Mouse (Mus musculus): ENCODE measurements at regions not wholly inside any gene's neighbourhood (a gene's known extent, or its start where the extent isn't known, plus 50 kb on each side); places are given as distances from the start of the nearest gene placed in this dataset.

DNA sequence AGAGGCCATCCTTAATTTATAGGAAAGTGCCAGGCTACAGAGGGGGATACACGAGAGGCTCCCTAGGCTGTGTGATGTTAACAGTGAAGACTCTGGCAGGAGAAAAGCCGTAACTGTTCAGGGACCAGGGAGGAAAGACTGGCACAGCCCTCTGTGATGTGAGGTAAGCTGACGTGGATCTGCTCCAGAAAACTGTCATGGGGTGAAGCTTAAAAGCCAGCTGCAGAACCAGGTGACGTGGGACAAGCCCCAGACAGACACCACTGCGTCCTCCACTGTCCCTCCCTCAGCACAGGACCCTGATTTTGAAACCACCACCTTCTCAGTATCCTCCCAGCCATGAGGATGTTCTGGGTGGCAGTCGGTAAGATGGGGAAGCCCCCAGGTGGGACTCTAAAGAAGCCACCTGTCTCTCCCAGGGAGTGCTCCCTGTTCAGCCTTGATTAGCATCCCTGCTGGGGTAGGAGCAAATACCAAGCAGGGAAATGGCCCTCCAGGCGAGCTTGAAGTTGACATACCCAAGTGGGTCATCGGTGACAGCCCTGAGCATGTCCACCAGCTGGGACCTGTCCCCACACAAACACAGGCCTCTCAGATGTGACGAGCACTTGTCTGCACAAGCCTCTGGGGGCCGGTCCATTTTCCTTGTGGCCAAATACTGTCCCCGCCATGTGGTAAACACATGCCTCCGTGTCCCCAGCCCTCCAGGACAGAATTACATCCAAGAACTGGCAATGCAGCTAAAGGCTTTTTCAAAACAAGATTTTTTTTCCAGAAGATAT lies 104.7 kb upstream of the Ptpn1 start:
- dilution Hi-C loops (cut with MboI; ENCODE audit: extremely low pct_ligation_motif_present, extremely low pct_unique_long_range_greater_than_20kb, low sequenced_read_pairs): no loop called here
- no peak overlapping the region for H3K4me3 ChIP-seq (replicated peaks in 1 of 3; ENCODE audit: low read depth in 2 of 3, low read length in 2 of 3, poor library complexity in 1 of 3)
- H3K79me2 ChIP-seq (replicated peaks; ENCODE audit: control insufficient read depth, extremely low read depth, insufficient read depth, poor library complexity, severe bottlenecking): no peaks in the 10 kb centered on the region
- TF ChIP-seq NRF1 (IDR thresholded peaks at IDR 0.05; ENCODE audit: low read depth, low read length) (no peak), BHLHE40 (IDR thresholded peaks at IDR 0.05; ENCODE audit: low read depth, low read length) (no peak), EP300 (IDR thresholded peaks at IDR 0.05; ENCODE audit: low read length) (no peak), ZKSCAN1 (IDR thresholded peaks at IDR 0.05; ENCODE audit: borderline replicate concordance, low read depth, low read length) (no peak), GABPA (IDR thresholded peaks at IDR 0.05; ENCODE audit: insufficient replicate concordance, low read depth, low read length) (no peak), E2F4 (IDR thresholded peaks at IDR 0.05; ENCODE audit: insufficient replicate concordance, low read depth, low read length) (no peak), RCOR1 (conservative IDR thresholded peaks at IDR 0.05; ENCODE audit: low read depth, low read length) (no peak), RAD21 (IDR thresholded peaks at IDR 0.05; ENCODE audit: low read depth, low read length) (no peak), MAX (IDR thresholded peaks at IDR 0.05; ENCODE audit: low read length) (no peak), CHD1 (IDR thresholded peaks at IDR 0.05; ENCODE audit: low read depth, low read length) (no peak), TCF12 (IDR thresholded peaks at IDR 0.05; ENCODE audit: low read depth, low read length) (no peak), SIN3A (IDR thresholded peaks at IDR 0.05; ENCODE audit: low read length) (no peak), CHD2 (IDR thresholded peaks at IDR 0.05; ENCODE audit: low read length) (no peak), POLR2AphosphoS2 (IDR thresholded peaks at IDR 0.05; ENCODE audit: low read depth, low read length) (no peak), ETS1 (conservative IDR thresholded peaks at IDR 0.05; ENCODE audit: low read depth, low read length) (no peak)
- peaks cover 91% of the 10 kb centered on the region for H3K27me3 ChIP-seq (replicated peaks)
- no peak overlapping the region for H3K9ac ChIP-seq (ENCODE audit: insufficient read depth, low read depth)
- no peak overlapping the region for H3K4me2 ChIP-seq (ENCODE audit: insufficient read depth, low read depth, poor library complexity, severe bottlenecking)
- no peak overlapping the region for H3K27ac ChIP-seq (ENCODE audit: insufficient read depth, low read depth)
- in situ Hi-C loops (cut with MboI; ENCODE audit: low pct_ligation_motif_present, low pct_unique_long_range_greater_than_20kb, low sequenced_read_pairs): no loop called here
- no peaks in the 10 kb centered on the region for H3K36me3 ChIP-seq (replicated peaks in 1 of 2; ENCODE audit: control insufficient read depth in 1 of 2, insufficient read depth in 1 of 2, low read length in 1 of 2)
- no peak for DNase-seq (ENCODE audit: extremely low read depth)
- H3K9me3 ChIP-seq (replicated peaks; ENCODE audit: low read length): no peaks in the 10 kb centered on the region
- H3K4me1 ChIP-seq (ENCODE audit: control insufficient read depth in 1 of 2, insufficient read depth in 2 of 2): no peaks in the 10 kb centered on the region

DNA sequence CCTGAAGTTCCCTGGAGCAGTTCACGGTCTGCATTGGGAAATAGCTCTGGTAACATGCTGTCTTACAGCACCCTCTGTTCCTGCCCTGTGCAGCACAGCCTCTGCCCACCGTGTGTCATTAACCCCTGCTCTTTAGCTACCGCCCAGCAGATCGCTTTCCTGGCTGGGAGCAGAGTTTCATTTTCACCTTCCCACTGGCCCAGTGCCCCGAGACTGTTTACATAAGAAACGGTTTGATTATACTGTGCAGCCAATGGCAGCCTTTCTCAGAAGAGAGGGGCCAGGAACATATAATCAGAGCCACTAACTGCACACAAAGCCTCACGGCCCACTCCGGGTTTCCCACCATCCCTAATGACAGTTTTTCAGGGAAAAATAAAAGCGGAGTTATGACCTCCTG lies 108.3 kb upstream of the Ptpn1 start:
- H3K4me1 ChIP-seq (ENCODE audit: control insufficient read depth in 1 of 2, insufficient read depth in 2 of 2): no peaks in the 10 kb centered on the region
- no peaks in the 10 kb centered on the region for H3K9me3 ChIP-seq (replicated peaks; ENCODE audit: low read length)
- in situ Hi-C loops (cut with MboI; ENCODE audit: low pct_ligation_motif_present, low pct_unique_long_range_greater_than_20kb, low sequenced_read_pairs): no loop called here
- no peak for TF ChIP-seq GABPA (IDR thresholded peaks at IDR 0.05; ENCODE audit: insufficient replicate concordance, low read depth, low read length)
- no peak for TF ChIP-seq JUN (IDR thresholded peaks at IDR 0.05; ENCODE audit: insufficient read depth, low read depth, low read length)
- no peak for TF ChIP-seq UBTF (IDR thresholded peaks at IDR 0.05; ENCODE audit: low read depth, low read length)
- TF ChIP-seq TCF12 (IDR thresholded peaks at IDR 0.05; ENCODE audit: low read depth, low read length): no peak
- no peak for TF ChIP-seq SIN3A (IDR thresholded peaks at IDR 0.05; ENCODE audit: low read length)
- TF ChIP-seq TBP (conservative IDR thresholded peaks at IDR 0.05; ENCODE audit: low read depth, low read length): no peak
- no peak for TF ChIP-seq RCOR1 (conservative IDR thresholded peaks at IDR 0.05; ENCODE audit: low read depth, low read length)
- no peak for TF ChIP-seq MEF2A (IDR thresholded peaks at IDR 0.05; ENCODE audit: borderline replicate concordance, low read depth, low read length)
- TF ChIP-seq POLR2AphosphoS2 (IDR thresholded peaks at IDR 0.05; ENCODE audit: low read depth, low read length): no peak
- no peak for TF ChIP-seq USF1 (IDR thresholded peaks at IDR 0.05; ENCODE audit: low read depth, low read length)
- H3K4me2 ChIP-seq (ENCODE audit: insufficient read depth, low read depth, poor library complexity, severe bottlenecking): no peak overlapping the region
- H3K79me2 ChIP-seq (replicated peaks; ENCODE audit: control insufficient read depth, extremely low read depth, insufficient read depth, poor library complexity, severe bottlenecking): no peaks in the 10 kb centered on the region
- dilution Hi-C loops (cut with MboI; ENCODE audit: extremely low pct_ligation_motif_present, extremely low pct_unique_long_range_greater_than_20kb, low sequenced_read_pairs): no loop called here
- H3K27me3 ChIP-seq (replicated peaks): peaks cover 98% of the 10 kb centered on the region
- no peak for DNase-seq (ENCODE audit: extremely low read depth)
- no peak overlapping the region for H3K9ac ChIP-seq (ENCODE audit: insufficient read depth, low read depth)
- no peak overlapping the region for H3K4me3 ChIP-seq (replicated peaks in 1 of 3; ENCODE audit: low read depth in 2 of 3, low read length in 2 of 3, poor library complexity in 1 of 3)
- no peaks in the 10 kb centered on the region for H3K36me3 ChIP-seq (replicated peaks in 1 of 2; ENCODE audit: control insufficient read depth in 1 of 2, insufficient read depth in 1 of 2, low read length in 1 of 2)
- H3K27ac ChIP-seq (ENCODE audit: insufficient read depth, low read depth): no peak overlapping the region
